Mouse (Mus musculus): ENCODE results near the gene Rfx5. TPM values are rescaled to one million over a fixed set of nuclear protein-coding genes. Genes with fewer than 3 reads are reported as not detected.
A peak's percentile ranks its signal among the peaks of the same experiment; 100 is the strongest.

Gene Rfx5
- total RNA-seq, 2 experiments from 2014 or later, result 4.7 to 5.2 TPM

GRCm38 (mm10) chr3:94989159-94989761 is 35.4 kb downstream of the Rfx5 start:
- peak overlapping the region; percentile 60; the same call in 1 of the 2 replicates for H3K27ac ChIP-seq
- peak; percentile 67 for DNase-seq
- peak overlapping the region; percentile 36 for H3K4me3 ChIP-seq
- no peak for TF ChIP-seq CTCF (IDR thresholded peaks at IDR 0.05)
- intact Hi-C loops (cut with DNase I), result no loop called here

GRCm38 (mm10) chr3:94996946-94997345 is 43.1 kb downstream of the Rfx5 start:
- intact Hi-C loops (cut with DNase I), result loop anchor here (1.0 to 5.0 kb wide), 2 partner anchors 49 to 110 kb away; partner anchors contain the start of gene Psmb4
- TF ChIP-seq CTCF (IDR thresholded peaks at IDR 0.05), result peak; percentile 99
- Histone ChIP-seq H3K27ac (no peak overlapping the region), H3K4me3 (no peak overlapping the region)
- DNase-seq, result peak; percentile 80

- no peak for DNase-seq
- no peak for TF ChIP-seq CTCF (IDR thresholded peaks at IDR 0.05)
- intact Hi-C loops (cut with DNase I), result no loop called here
- no peak overlapping the region for H3K27ac ChIP-seq
- no peak overlapping the region for H3K4me3 ChIP-seq
Observed at GRCm38 (mm10) chr3:95002569-95002968, 48.7 kb downstream of the Rfx5 start.

- Histone ChIP-seq H3K27ac (no peak overlapping the region), H3K4me3 (no peak overlapping the region)
- no peak for TF ChIP-seq CTCF (IDR thresholded peaks at IDR 0.05)
- intact Hi-C loops (cut with DNase I), result no loop called here
- DNase-seq, result no peak
Observed at GRCm38 (mm10) chr3:95003273-95003672, 49.4 kb downstream of the Rfx5 start.

- no peak overlapping the region for H3K27ac ChIP-seq
- TF ChIP-seq CTCF (IDR thresholded peaks at IDR 0.05), result no peak
- no peak for DNase-seq
- intact Hi-C loops (cut with DNase I), result no loop called here
- H3K4me3 ChIP-seq, result no peak overlapping the region
Observed at GRCm38 (mm10) chr3:95005651-95006050, 51.8 kb downstream of the Rfx5 start.

GRCm38 (mm10) chr3:95007706-95008105 is 53.8 kb downstream of the Rfx5 start:
- intact Hi-C loops (cut with DNase I), result no loop called here
- DNase-seq, result peak; percentile 43
- TF ChIP-seq CTCF (IDR thresholded peaks at IDR 0.05), result no peak
- no peak overlapping the region for H3K4me3 ChIP-seq
- H3K27ac ChIP-seq, result no peak overlapping the region

GRCm38 (mm10) chr3:95010396-95010795 is 56.5 kb downstream of the Rfx5 start:
- H3K4me3 ChIP-seq, result no peak overlapping the region
- H3K27ac ChIP-seq, result no peak overlapping the region
- no peak for DNase-seq
- intact Hi-C loops (cut with DNase I), result no loop called here
- no peak for TF ChIP-seq CTCF (IDR thresholded peaks at IDR 0.05)

Small RNA genes lying within 50 kb of the gene (microRNA-seq; reads per million reads assigned to microRNA genes)
- not detected for gene Mir7013

Other genes with a start within 250 kb of the Rfx5 start
- under 1 TPM in 1 of 2 experiments, not detected in 1; 0.08 TPM for gene Cgn, start 167.6 kb upstream of the Rfx5 start, total RNA-seq (2021)
- gene Pogz, start 116.5 kb upstream of the Rfx5 start, total RNA-seq (2021), result 10 to 100 TPM; 14.9 to 18.4 TPM
- gene Psmb4, start 67.1 kb upstream of the Rfx5 start, total RNA-seq (2021), result 100 to 1,000 TPM; 176 to 198 TPM
- gene Selenbp1, start 21.0 kb upstream of the Rfx5 start, total RNA-seq (2021), result 10 to 100 TPM; 10.1 to 28.6 TPM
- 10 to 100 TPM; 23.4 to 24.0 TPM for gene Pi4kb, start 20.7 kb downstream of the Rfx5 start, total RNA-seq (2021)
- gene Zfp687, start 61.4 kb downstream of the Rfx5 start, total RNA-seq (2021), result 10 to 100 TPM; 10.9 to 11.5 TPM
- gene Psmd4, start 88.5 kb downstream of the Rfx5 start, total RNA-seq (2021), result 100 to 1,000 TPM; 164 to 237 TPM
- gene Pip5k1a, start 152.9 kb downstream of the Rfx5 start, total RNA-seq (2021), result 10 to 100 TPM; 23.1 to 26.5 TPM
- gene Vps72, start 156.9 kb downstream of the Rfx5 start, total RNA-seq (2021), result 10 to 100 TPM; 48.9 to 73.2 TPM
- 100 to 1,000 TPM; 598 to 814 TPM for gene Tmod4, start 170.4 kb downstream of the Rfx5 start, total RNA-seq (2021)
- 10 to 100 TPM; 33.2 to 40.7 TPM for gene Scnm1, start 179.9 kb downstream of the Rfx5 start, total RNA-seq (2021)
- gene Lysmd1, start 180.0 kb downstream of the Rfx5 start, total RNA-seq (2021), result 1 to 10 TPM; 6.7 to 7.2 TPM
- gene Tnfaip8l2, start 188.3 kb downstream of the Rfx5 start, total RNA-seq (2021), result under 1 TPM; 0.42 to 0.87 TPM
- gene Sema6c, start 206.4 kb downstream of the Rfx5 start, total RNA-seq (2021), result 100 to 1,000 TPM in 1 of 2 experiments, 10 to 100 TPM in 1; 83.4 to 105 TPM